Mouse (Mus musculus): Measurements from ENCODE around the gene Lrit2.

Lrit2 gene

DNA sequence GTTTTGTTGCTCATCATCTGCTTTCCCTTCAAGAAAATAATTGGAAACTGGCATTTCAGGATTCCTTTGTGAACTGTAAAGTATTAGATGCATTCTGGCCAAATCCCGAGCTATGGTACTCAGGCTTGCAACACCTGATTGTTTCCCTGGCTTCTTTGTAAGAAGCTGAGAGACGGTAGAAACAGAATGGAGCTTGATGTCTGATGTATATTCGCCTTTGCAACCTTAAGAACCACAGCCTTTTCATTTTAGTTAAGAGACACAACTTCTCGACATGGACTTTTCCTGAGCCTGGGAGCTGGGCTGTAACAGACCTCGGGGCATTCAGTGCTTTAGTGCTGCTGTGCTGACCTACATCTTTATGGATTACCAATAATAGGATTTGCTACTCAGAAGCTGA is at the start of gene Lrit2:
TSS of gene Lrit2 (plus strand) at position 301 of the 400 bp plus-strand sequence.
- in situ Hi-C loops (cut with MboI): no loop called here

DNA sequence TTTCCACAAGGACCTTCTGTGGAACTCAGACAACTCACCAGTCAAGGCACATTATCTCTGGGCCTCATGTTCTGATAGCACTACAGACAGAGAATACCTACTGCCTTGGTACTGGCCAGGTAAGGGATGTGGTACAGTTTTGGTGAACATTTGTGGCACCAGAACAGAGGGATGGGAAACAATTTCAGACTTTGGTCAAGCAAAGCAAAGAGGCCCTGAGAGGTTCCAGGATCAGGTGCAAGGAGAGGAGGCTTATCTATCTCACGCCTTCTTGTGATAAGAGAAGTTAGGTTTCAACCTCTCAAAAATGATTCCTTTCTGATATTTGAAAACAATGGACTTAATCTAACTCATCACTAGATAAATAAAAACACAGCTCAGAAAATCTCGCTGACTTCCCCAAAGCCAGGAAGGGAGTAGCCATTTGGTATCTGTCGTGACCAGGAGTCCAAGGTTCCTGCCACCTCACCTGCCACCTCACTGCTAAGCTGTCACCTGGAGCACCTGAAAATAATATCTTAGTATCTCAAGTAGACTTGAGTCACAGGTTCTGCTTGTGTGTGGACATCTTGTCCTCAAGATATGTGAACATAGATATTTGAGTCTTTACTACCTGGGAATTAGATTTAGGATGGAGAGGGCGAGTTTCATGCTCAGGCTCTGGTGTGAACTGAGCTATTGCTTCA is 40.3 kb upstream of the Lrit2 start:
- in situ Hi-C loops (cut with MboI): loop anchor here (25.0 kb wide), 1 partner anchor 165 kb away; no protein-coding TSS in a partner anchor

DNA sequence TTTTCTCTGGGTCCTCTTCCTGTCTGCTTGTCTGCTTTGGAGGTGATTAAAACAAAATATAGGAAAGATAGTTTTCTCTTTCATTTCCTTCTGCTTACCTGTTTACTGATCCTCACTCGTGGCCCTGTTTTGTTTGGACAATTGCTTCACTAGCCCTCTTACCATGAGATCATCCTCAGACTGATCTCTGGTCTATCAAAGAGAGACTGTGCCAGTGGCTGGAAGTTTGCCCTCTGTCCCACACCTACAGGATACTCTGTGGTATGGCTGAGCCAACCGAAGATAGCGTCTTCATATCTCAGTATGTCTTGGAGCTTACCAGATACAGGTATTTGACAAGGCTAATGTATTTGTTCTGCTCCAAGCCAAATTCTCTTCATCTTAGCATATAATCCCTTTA is 39.8 kb upstream of the Lrit2 start:
- in situ Hi-C loops (cut with MboI): loop anchor here (25.0 kb wide), 1 partner anchor 166 kb away; no protein-coding TSS in a partner anchor

DNA sequence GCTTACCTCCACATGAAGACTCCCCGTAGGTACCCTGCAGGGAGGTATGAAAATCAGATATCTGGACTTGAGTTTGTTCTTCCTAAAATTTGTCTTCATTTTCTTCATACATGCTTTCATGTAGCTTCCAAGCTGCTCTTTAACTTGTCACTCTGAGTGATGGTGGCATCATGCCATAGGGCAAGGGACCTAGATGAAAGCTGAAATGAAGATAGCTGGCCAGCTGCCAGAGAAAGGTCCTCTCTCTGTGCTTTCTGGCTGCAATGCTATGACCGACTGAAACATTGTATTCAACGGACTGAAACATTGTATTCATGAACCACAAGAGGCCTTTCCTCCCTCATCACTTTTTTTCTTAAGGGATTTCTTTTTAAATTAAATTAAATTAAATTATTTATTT is 39.2 kb upstream of the Lrit2 start:
- in situ Hi-C loops (cut with MboI): loop anchor here (25.0 kb wide), 1 partner anchor 166 kb away; no protein-coding TSS in a partner anchor

DNA sequence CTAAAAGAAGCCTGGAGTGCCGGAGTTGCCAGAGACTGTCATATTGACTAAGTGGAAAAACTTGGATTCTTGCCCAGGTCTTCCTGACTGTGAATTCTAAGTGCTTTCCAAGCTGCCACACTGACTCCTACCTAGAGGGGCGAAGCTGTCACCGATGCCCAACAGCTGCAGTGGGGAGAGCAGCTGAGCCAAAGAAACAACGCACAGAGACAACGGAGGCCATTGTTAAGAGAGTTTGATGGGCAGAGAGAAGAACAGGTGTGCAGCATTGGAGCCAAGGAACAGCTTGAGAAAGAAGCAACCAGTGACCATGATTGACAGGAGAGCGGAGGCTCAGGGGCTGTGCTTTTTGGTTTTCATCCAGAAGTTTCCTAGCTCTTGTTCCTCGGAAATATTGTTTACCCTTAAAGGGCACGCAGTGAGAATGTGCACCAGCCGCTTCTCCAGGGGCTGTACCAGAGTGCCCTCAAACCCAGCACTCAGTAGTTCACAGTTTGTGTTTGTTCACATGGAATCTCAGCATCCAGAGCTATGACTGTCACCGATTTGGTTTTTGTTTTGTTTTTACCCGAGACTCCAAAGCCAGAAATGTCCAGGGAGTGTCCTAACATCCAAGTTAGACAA is 35.1 kb upstream of the Lrit2 start:
- in situ Hi-C loops (cut with MboI): loop anchor here (25.0 kb wide), 1 partner anchor 170 kb away; no protein-coding TSS in a partner anchor

DNA sequence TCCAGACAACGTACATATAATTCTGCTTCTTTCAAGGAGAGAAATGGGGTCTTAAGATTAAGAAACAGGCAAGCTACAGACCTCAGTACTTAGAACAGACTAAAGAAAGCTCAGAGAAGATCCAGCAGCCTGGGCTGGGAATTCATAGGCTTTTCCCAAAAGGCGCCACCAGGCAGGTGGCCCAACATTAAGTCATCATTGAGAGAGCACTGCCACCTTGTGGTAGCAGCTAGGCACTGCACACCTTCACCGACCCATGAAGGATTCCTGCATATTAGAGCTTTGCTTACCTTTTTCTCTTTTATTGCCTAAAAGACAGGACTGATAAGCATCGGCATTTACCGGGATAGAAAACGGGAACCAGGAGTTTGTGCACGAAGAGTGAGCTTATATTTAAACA is 34.5 kb upstream of the Lrit2 start:
- in situ Hi-C loops (cut with MboI): loop anchor here (25.0 kb wide), 1 partner anchor 171 kb away; no protein-coding TSS in a partner anchor

DNA sequence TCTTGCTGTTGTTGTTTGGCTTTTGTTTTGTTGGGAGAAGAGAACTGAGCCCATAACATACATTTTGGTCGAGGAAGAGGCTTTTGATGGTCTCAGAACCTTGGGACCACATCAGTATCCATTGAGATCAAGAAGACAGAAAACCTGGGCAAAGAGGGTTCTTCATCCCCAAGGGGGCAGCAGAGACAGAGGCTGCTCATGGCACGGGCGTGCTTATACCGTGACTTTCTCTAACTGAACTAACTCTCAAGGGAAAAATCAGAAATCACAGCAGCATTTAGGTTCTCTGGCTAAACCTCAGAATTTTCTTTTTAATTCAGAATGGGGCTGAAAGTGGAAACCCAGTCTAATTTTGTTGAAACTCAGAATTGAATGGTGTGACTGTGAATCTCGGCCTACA is 33.3 kb upstream of the Lrit2 start:
- in situ Hi-C loops (cut with MboI): loop anchor here (25.0 kb wide), 1 partner anchor 172 kb away; no protein-coding TSS in a partner anchor

DNA sequence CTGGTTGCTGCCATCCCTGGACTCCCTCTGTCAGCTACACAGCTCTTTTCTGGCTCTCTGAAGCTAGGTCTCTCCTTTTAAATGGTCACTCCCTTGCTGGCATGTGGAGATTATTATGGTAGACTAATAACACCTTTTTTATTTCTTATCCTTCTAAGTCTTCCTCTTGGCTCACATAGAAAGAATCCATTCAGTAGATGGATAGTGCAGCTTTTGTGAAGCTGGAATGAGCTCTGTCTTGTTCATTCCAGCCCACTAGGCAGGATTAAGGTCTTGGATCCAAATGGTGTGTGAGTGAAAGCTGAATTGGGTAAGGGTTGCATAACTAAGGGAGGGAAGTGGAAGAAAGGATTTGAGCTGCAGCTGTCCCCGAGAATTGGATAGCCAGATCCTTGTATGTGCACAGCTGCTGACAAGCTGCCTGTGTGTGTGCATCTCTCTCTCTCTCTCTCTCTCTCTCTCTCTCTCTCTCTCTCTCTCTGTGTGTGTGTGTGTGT is 18.8 kb upstream of the Lrit2 start, which contains the start of gene Rgr:
TSS of gene Rgr (minus strand) at position 51 of the 497 bp plus-strand sequence.
- in situ Hi-C loops (cut with MboI): loop anchor here (25.0 kb wide), 1 partner anchor 187 kb away; no protein-coding TSS in a partner anchor

DNA sequence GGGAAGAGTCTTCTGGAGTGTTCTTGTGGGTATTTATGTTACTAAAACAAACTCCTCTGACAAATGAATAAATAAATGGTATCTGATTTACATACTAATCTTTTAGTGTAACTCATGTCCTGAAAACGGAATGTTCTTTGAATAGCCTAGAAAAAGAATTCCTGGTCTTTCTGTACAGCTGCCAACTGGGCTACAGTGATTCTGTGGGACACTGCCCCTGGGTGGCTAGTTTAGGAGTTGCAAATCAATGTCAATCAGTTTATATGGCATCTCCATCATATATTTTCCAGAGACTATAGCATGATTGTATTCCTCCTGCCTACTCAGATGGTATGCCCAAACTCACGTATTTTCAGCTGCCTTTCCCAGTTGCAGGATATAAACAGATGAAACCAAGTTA is 2.9 kb upstream of the Lrit2 start:
- in situ Hi-C loops (cut with MboI): no loop called here

DNA sequence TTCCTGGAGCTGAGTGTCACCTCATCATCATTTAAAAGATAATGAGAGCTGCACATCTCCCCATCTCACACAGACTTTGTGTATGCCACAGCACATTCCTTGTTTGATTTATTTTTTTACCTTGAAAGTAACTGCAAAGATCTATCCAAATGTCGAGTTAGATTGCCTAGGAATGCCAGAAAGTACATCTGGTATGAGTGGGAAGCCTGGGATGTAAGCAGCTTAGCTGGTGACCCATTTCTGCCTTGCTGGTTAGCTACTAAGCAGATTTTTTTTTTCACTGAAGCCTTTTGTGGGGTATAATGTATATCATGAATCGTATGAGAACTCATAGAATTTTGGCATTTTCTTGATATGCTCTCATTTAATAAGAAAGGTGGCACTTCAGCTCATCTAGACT is 1.1 kb upstream of the Lrit2 start:
- in situ Hi-C loops (cut with MboI): no loop called here

DNA sequence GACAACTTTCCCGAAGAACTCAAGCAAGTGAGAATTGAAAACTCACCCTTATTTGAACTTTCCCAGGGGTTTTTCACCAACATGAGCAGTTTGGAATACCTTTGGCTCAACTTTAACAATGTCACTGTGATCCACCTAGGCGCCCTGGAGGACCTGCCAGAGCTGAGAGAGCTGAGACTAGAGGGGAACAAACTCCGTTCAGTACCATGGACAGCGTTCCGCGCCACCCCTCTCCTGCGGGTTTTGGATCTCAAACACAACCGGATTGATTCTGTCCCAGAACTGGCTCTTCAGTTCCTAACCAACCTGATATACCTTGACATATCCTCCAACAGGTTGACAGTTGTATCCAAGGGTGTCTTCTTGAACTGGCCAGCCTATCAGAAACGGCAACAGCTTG is 787 bp downstream of the Lrit2 start:
- in situ Hi-C loops (cut with MboI): no loop called here

DNA sequence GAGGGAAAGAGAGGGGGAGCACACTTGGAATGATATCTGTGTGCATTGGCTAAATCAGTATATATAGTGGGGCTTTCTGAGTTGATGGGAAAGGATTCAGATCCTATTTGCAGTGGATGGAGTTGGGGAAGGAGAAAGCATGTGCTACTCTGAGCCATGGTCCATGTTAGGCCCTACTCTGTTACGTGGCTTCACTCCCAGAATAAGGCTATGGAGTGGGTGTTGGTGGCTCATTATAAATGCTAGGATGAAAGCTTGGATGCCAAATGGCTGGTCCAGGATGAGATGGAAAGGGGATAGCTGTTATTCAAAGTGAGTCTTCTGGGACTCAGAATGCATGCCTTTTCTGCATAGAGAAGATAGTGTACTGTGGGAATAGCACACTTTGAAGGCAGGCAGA is 13.0 kb downstream of the Lrit2 start:
- in situ Hi-C loops (cut with MboI): no loop called here

DNA sequence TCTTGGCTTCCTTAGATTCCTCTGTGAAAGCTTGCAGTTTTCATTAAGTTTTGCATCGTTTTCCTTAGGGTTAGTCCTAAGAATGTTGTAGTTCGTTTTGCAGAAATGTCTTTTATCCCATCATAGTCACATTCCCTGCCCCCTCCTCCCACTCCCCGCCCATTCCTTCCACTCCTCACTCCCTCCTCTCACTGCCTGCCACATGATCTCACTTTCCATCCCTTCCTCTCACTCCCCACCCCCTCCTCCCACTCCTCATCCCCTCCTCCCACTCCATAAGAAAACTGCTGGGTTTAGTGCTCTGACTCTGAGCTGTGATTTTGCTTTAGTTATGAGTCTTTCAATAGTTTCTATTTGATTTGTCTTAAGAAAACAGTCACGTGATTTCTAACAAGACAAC is 16.0 kb downstream of the Lrit2 start:
- in situ Hi-C loops (cut with MboI): no loop called here

DNA sequence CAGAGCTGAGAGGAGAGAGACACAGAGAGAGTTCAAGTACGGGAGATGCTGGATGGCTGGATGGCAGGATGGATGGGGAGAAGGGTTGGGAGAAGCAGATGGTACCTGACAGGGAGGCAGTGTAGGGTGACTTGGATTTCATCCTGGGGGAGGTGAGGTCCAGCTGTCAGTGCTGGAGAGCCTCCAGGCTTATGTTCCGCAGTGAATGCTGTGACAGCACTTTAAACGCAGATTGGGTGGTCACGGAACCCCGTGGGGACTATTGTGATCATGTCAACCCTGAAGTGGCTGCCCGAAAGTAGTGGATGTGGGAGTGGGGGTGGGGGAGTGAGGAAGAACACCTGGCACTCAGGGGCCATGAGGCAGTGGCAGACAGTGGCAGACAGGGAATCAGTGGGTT is 26.7 kb downstream of the Lrit2 start:
- in situ Hi-C loops (cut with MboI): no loop called here

DNA sequence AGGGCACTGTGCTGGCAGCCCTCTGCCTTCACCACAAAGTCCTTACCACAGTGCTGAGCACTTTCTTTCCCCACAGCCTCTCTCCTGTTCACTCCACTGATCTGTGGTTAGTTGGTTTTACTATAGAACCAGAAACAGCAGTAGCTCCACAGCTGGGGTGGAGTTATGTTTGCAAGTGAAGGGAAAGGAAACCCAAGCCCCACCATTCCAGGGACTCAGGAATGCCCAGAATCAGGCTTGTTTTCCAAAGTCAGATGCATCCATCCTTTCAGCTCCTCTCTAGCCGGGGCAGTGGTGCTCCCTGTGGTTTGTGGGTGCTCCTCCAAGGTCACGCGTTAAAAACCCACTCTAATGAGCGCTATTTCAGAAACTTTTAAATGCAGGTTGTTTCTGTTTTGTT is 27.8 kb downstream of the Lrit2 start:
- in situ Hi-C loops (cut with MboI): no loop called here

DNA sequence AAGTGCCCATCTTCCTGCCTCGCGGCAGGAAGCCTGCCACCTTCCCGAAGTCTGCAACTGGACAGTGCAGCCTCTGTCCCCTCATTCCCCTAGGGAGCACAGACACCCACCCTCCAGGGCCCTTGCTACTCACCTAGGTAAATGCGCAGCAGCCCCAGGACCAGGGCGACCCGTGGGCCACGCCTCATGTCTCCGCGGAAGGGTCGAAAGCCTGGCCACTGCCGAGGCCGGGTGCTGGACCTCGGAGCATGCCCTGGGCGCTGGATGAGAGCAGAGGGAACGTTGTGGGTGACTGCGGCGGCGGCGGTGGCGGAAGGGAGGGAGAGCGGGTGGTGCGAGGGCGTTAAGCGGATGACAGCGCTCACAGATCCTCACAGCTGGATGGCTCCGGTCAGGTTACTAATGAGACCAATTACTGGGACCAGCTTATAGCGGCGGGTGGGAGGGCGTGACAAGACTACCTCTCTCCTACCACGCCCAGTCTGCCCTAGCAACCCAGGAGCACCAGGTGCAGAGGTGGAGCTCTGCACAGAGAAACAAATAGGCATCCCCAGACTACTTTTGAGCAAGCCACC is 30.3 kb downstream of the Lrit2 start, which contains the start of gene Cdhr1:
TSS of gene Cdhr1 (minus strand) at position 392 of the 575 bp plus-strand sequence.
- in situ Hi-C loops (cut with MboI): no loop called here

DNA sequence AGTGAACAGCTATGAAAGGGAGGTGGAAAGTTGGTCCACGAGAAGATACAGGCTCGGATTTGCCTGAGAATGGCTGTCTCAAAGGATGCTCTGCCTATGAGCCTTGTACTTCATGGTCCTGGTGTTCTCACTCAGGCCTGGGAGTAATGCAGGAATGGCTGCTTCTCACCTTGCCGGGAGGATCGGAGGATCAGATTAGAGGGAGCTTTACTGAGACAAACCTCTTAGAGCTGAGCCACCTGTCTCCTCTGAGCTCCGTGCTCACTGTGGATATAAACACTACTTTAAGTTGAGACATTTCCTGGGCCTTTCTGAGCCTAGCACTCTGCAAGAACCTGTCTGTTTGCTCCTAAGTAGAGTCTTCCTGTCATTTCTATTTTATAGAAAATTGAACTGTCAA is 33.8 kb downstream of the Lrit2 start:
- in situ Hi-C loops (cut with MboI): no loop called here

DNA sequence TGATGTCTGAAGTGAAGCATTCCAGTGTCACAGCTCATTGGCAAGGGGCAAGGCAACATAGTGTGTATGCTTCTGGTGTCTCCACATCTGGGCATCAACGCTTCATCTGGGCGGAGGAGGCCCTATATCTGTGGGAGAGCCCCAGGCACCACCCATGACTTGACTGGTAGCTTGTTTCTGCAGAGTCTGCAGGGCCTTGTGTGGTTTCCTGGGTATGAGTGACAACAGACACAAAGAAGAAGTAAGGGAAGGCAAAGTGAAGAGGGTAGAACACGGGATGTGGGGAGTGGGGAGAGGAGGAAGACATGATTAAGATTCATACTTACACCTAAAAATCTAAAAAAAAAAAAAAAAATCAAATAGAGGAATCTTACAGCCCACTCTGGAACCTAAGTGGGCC is 34.8 kb downstream of the Lrit2 start:
- in situ Hi-C loops (cut with MboI): no loop called here

DNA sequence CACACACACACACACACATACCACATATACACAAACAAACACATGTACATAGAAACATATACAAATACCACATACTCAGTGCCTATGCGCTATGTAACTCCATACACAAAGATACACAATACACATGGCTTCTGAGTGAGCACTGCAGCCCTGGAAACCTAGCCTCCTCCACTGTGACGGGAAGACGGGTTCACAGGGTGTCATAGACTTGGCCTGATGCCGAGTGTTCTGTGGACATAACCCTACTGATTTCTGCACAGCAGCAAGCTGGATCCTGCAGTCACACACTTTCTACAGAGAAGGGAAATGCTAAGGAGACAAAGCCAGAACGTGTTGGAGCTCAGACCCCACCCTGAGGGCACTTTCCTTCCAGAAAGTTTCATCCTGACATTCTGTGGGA is 37.0 kb downstream of the Lrit2 start:
- in situ Hi-C loops (cut with MboI): no loop called here

DNA sequence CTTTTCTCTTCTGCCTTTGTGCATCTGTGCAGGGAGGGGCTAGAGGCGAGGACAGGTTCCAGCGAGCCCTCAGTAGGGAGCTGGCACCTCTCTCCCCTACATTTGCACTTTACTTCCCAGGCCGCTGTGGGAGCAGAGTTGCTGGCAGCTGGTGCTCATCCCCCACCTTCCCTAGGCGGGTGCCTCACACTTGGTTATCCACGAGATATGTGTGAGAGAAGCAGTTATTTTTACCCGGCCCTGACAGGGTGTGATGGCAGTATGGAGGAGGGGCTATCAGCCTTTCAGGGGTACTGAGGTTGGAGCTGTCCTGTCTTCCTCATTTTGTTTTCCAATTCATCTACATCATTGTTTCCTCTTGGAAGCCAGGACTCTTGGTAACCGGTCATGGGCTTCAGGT is 38.1 kb downstream of the Lrit2 start:
- in situ Hi-C loops (cut with MboI): no loop called here

DNA sequence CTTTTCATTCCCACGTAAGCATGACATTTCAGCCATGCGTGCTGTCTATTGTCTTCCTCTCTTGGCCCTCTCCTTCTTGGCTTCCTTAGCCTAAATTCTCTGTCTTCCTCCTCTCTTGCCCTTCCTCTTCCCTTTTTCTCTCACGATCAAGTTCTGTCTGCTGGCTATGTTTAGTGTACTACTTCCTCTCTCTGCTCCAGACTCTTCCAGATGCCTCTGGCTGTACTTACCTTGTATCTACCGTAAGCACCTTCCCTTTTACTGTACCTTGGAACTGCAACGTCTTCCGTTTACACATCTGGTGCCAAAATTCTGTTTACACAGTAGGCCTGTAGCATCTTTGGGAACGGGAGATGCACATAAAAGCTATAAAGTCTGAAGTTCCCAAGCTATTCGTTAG is 41.7 kb downstream of the Lrit2 start:
- in situ Hi-C loops (cut with MboI): no loop called here

DNA sequence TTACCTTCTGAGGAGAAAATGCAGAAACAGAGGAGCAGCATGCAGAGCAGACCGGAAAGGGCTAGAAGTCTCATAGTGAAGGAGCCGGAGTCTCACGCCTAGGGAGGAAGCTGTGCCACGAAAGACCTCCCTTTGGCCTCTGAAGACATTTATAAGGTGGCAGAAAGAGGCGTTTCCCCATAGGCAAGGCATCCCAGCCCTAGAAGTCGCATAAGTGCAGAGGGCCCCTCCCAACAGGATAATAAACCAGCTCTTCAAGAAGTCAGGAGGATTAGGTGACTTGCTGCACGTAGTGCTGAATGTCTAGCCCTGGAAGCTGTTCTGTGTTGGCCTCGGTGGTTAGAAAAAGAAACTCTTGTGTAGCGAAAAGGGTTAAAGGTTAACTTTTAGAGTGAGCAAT is 42.2 kb downstream of the Lrit2 start:
- in situ Hi-C loops (cut with MboI): no loop called here

DNA sequence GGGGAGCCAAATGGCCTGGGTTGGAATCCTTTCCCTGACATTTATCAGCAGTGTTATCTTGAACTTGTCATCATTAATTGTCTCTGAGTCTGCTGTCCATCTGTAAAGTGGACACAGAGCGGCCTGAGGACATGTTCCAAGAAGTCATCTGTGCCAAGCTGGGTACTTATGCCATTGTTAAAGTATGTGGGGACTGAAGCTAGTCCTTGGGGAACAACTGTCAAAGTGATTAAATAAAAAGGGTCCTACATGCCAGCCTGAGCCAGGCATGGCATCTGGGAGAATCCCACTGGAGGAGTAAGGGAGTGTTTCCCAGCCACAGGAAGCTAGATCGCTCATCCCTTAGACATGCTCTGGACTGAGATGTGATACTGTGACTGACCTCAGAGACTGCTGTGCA is 42.7 kb downstream of the Lrit2 start:
- in situ Hi-C loops (cut with MboI): no loop called here
